Mouse (Mus musculus) limb, embryonic 10.5 days (tissue): ENCODE measurements around the gene Tas2r107. TPM values are rescaled to one million over a fixed set of nuclear protein-coding genes. Genes with fewer than 3 reads are reported as not detected.
"Not testable (repeated sequence)": the region's sequence is repeated elsewhere in the genome, so short reads cannot be mapped to it uniquely, and the experiment has no call there.

Experiments used
- DNase-seq: peaks from one replicate; pipeline ENCODE4 v3.0.0-alpha.2; 2017; ENCODE audit warnings: low spot score
- H3K27ac ChIP-seq: fragments of 300-500 bp; sonication (generic); 2 replicates; pipeline ENCODE4 v1.5.1; 2016; ENCODE audit warnings: mild to moderate bottlenecking
- H3K27me3 ChIP-seq: fragments of 300-500 bp; sonication (generic); 2 replicates; pipeline ENCODE4 v1.6.1; 2016; ENCODE audit warnings: low read depth, mild to moderate bottlenecking; ENCODE audit not compliant: poor library complexity, severe bottlenecking
- H3K36me3 ChIP-seq: fragments of 300-500 bp; sonication (generic); 2 replicates; pipeline ENCODE4 v1.6.1; 2016; ENCODE audit warnings: mild to moderate bottlenecking, moderate library complexity
- H3K4me1 ChIP-seq: fragments of 300-500 bp; sonication (generic); 2 replicates; pipeline ENCODE4 v1.6.1; 2016
- H3K4me3 ChIP-seq: fragments of 300-500 bp; sonication (generic); 2 replicates; pipeline ENCODE4 v1.5.1; 2016; ENCODE audit warnings: mild to moderate bottlenecking, moderate library complexity
- H3K9me3 ChIP-seq: fragments of 300-500 bp; sonication (generic); replicated peaks from 2 replicates; pipeline ENCODE4 v1.6.1; 2016; ENCODE audit warnings: mild to moderate bottlenecking
- WGBS: fragments of 180-500 bp; shearing (Covaris S2); methylation state at CpG from one replicate; pipeline ENCODE4 v1.1.7; 2016; 5-methylcytosine and 5-hydroxymethylcytosine counted together
- polyA plus RNA-seq: library from polyadenylated mRNA; unstranded; fragments of >200 nt; fragmentation: Nextera tagmentation; extraction: Ambion mirVana; gene quantifications from 2 replicates; pipeline ENCODE4 v1.2.1, GENCODE M21; 2016

The Tas2r107 gene
- polyA plus RNA-seq: not detected in 2 replicates

GRCm38 (mm10) chr6:131660049-131660448 lies at the start of gene Tas2r107:
Tas2r107 (minus strand) TSS chr6:131660149.
- no peak within 1 kb of the TSS for H3K4me3 ChIP-seq
- H3K27ac ChIP-seq: no peak within 1 kb of the TSS
- no peaks in the 10 kb centered on the region for H3K27me3 ChIP-seq
- H3K4me1 ChIP-seq: no peaks in the 10 kb centered on the region
- no peaks in the 10 kb centered on the region for H3K36me3 ChIP-seq
- H3K9me3 ChIP-seq: no peaks in the 10 kb centered on the region
- DNase-seq: no peak

GRCm38 (mm10) chr6:131689963-131690362 lies 30.0 kb upstream of the Tas2r107 start, which contains the start of gene Tas2r114:
Tas2r114 (minus strand) TSS chr6:131690063.
- H3K27me3 ChIP-seq: no peaks in the 10 kb centered on the region
- no peak for DNase-seq
- no peaks in the 10 kb centered on the region for H3K4me1 ChIP-seq
- H3K4me3 ChIP-seq: no peak within 1 kb of the TSS
- H3K9me3 ChIP-seq: no peaks in the 10 kb centered on the region; the same call in 1 of the 2 replicates
- no peak within 1 kb of the TSS for H3K27ac ChIP-seq
- no peaks in the 10 kb centered on the region for H3K36me3 ChIP-seq

DNA sequence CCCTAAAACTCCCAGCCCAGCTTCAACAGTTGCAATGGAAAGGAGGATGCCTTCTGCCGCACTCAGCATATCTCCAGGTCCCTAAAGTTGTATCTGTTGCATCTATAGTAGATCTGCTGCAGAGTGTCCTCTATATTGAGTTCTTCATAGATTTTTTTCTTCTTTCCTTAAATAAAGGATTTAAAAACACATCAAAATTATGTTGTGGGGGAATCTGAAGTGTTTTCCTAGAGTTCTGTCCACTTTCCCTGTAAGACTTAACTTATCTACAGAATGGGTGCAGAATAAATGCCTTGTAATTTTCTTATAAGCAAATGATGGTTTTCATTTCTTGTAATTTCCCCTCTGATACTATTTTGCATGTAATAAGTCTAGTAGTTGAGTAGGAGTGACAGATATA lies 27.4 kb upstream of the Tas2r107 start, which contains the start of gene Tas2r105:
Gene Tas2r105, minus strand, starts transcription at position 101 of the 400 bp plus-strand sequence.
- no peaks in the 10 kb centered on the region for H3K4me1 ChIP-seq
- 84% methylated on average over 1 of the region's 1 CpGs for WGBS

DNA sequence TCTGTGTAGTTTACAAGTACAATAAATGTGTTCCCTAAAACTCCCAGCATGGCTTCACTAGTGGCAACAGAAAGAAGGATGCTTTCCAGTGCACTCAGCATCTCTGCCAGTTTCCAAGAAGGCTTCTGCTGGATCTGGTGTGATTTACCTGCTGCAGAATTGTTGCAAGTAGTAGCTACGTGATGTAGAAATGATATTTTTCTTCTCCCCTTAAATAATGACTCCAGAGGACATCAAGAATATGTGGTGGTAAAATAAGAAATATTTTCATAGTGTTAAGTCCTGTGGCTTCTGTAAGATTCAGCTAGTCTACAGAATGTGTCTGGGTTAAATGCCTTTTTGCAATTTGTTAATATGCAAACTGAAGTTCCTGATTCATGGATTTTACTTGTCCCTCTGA lies 25.7 kb upstream of the Tas2r107 start, which contains the start of gene Tas2r104:
Gene Tas2r104, minus strand, starts transcription at position 101 of the 400 bp plus-strand sequence.
- no peaks in the 10 kb centered on the region for H3K4me1 ChIP-seq
- no peak for DNase-seq
- WGBS: 83% methylated on average over 1 of the region's 1 CpGs
- no peak within 1 kb of the TSS for H3K4me3 ChIP-seq
- H3K27me3 ChIP-seq: no peaks in the 10 kb centered on the region
- no peak within 1 kb of the TSS for H3K27ac ChIP-seq
- H3K36me3 ChIP-seq: no peaks in the 10 kb centered on the region
- H3K9me3 ChIP-seq: no peaks in the 10 kb centered on the region

More for the DNA sequence above, 27.4 kb upstream of the Tas2r107 start, which contains the start of gene Tas2r105:
- Histone ChIP-seq H3K4me3 (no peak within 1 kb of the TSS), H3K27me3 (no peaks in the 10 kb centered on the region), H3K9me3 (no peaks in the 10 kb centered on the region; the same call in 1 of the 2 replicates), H3K27ac (no peak within 1 kb of the TSS), H3K36me3 (no peaks in the 10 kb centered on the region)
- no peak for DNase-seq

GRCm38 (mm10) chr6:131678786-131679185 lies 18.8 kb upstream of the Tas2r107 start, which contains the start of gene Tas2r106:
Tas2r106 (minus strand) TSS chr6:131678886.
- 86% methylated on average over 3 of the region's 3 CpGs for WGBS
- no peak for DNase-seq
- Histone ChIP-seq H3K36me3 (no peaks in the 10 kb centered on the region), H3K4me1 (no peaks in the 10 kb centered on the region), H3K27ac (no peak within 1 kb of the TSS), H3K9me3 (0 out of 2 replicates have a peak, but pooled peaks cover 2% of the 10 kb centered on the region), H3K27me3 (no peaks in the 10 kb centered on the region), H3K4me3 (no peak within 1 kb of the TSS)

DNA sequence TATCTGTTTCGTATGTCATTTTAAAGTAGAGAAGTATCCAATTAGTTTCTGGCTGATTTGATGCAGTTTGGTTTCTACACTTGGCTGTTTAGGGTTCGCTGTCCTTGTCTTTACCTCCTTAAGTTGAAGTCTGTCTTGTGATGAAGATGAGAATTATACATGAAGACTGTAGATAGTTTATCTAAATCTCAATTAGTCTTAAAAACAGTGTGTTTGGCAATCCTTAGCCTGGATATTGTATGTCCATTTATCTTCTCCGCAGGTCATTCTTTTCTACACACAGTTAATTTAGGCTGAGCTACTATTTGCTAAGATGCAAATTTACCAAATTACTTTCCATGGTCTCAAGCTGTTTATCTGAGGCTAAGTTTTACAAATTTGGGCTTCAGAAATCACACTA lies 29.1 kb downstream of the Tas2r107 start, which contains the start of gene Tas2r130:
Gene Tas2r130, minus strand, starts transcription at position 101 of the 400 bp plus-strand sequence.
- Histone ChIP-seq H3K9me3 (no peaks in the 10 kb centered on the region), H3K27me3 (no peaks in the 10 kb centered on the region), H3K4me3 (no peak within 1 kb of the TSS), H3K4me1 (no peaks in the 10 kb centered on the region), H3K36me3 (no peaks in the 10 kb centered on the region), H3K27ac (no peak within 1 kb of the TSS)
- DNase-seq: no peak
- 86% methylated on average over 3 of the region's 3 CpGs for WGBS

DNA sequence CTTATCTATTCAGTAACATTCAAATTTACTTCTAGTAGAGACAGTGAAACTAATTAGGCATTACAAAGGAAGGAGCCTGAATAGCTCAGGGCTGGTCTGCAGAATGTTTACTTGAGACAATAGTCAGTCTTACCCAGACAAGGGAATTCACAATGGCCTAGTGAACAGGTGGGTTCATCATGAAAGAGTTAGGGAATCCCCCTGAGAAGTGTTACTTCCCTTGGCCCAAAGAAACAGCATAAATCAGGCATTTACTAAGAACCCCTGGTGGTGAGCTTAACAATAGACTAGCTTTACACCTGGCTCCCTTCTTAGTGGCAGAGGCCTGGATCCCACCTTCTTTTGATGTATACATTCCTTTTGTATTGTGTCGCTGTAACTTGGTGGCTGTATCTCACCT lies 50.0 kb downstream of the Tas2r107 start:
- not testable (repeated sequence) for DNase-seq, H3K4me1 ChIP-seq, H3K36me3 ChIP-seq, H3K27me3 ChIP-seq, H3K9me3 ChIP-seq, H3K27ac ChIP-seq, H3K4me3 ChIP-seq
- WGBS: 95% methylated on average over 1 of the region's 1 CpGs

Other genes starting within 250 kb of the Tas2r107 start
- gene 5430401F13Rik, start 173.7 kb downstream of the Tas2r107 start, polyA plus RNA-seq: not detected in 2 replicates
- not detected in 2 replicates for gene Gm6619, start 173.7 kb downstream of the Tas2r107 start, polyA plus RNA-seq
- not detected in 2 replicates for gene Tas2r130, start 29.2 kb downstream of the Tas2r107 start, polyA plus RNA-seq
- gene Tas2r106, start 18.7 kb upstream of the Tas2r107 start, polyA plus RNA-seq: not detected in 2 replicates
- not detected in 2 replicates for gene Tas2r104, start 25.6 kb upstream of the Tas2r107 start, polyA plus RNA-seq
- gene Tas2r105, start 27.3 kb upstream of the Tas2r107 start, polyA plus RNA-seq: not detected in 2 replicates
- not detected in 2 replicates for gene Tas2r114, start 29.9 kb upstream of the Tas2r107 start, polyA plus RNA-seq